Mouse (Mus musculus): ENCODE results near the gene Gm17018. TPM values are rescaled to one million over a fixed set of nuclear protein-coding genes. Genes with fewer than 3 reads are reported as not detected.
"Not testable (repeated sequence)": the region's sequence is repeated elsewhere in the genome, so short reads cannot be mapped to it uniquely, and the experiment has no call there.

Gm17018 gene
- polyA plus RNA-seq (2012; rRNA removed): 9.4 and 10.0 TPM in 2 replicates

- no peak for DNase-seq (ENCODE audit: low read depth)
Measured at GRCm38 (mm10) chr19:45560153-45560890, at the start of gene Gm17018, which contains the start of gene Poll. Gene Gm17018, plus strand, starts transcription at chr19:45560615. Gene Poll, minus strand, starts transcription at chr19:45560531.

DNA sequence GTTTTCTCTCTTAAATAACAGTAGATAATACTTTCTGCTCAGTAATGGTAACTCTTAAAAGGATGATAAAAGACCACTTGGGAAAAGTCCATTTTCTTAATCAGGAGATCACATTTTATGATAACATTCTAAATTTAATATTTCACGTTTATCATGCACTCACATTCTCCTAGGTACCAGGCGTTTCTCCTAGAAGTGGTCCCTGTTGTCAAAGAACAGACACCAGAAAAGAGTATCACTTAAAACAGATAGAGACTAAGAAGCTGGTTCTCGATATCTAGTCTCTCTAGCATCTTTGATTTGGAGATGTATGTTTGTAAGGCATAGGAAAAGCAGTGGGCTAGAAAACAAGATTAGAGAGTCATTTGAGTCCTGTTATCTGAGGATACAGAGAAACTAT is 49.7 kb upstream of the Gm17018 start:
- DNase-seq (ENCODE audit: low read depth): no peak

DNA sequence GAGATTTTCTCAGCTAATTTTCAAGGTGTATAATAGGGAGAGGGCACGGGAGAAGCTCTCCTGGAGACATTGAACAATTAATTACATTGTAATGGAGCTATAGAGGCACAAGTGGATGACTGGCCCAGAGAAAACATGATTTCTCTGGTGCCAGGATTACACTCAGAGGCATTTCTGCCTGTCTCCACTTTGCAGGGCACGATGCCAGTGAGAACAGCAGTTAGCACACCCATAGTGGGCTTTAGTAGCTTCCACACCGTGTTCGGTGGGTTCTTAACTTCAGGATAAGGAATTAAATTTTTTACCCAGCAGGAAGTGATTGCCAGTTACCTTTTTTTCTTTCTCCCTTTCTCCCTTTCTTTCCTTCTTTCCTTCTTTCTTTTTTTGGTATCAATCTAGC is 49.0 kb upstream of the Gm17018 start:
- no peak for DNase-seq (ENCODE audit: low read depth)

GRCm38 (mm10) chr19:45515341-45515740 is 45.1 kb upstream of the Gm17018 start:
- DNase-seq (ENCODE audit: low read depth): peak; percentile 70

DNA sequence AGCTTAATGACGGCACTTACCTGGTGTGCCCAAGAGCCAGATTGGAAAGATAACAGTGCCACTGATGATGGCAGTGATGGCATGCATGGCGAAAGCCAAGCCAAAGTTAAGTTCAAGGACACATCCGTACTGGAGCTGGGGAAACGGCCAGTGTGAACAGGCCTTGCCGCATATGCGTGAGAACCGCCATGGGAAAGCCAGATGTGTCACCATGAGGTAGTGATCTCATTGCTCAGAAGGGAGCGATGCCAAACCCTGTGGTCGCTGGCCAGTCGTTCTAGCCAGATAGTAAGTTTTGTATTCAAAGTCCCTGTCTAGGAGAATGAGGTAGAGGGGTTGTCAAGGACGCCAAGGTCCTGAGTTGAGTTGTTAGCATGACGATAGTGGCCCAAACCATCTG is 44.2 kb upstream of the Gm17018 start:
- no peak for DNase-seq (ENCODE audit: low read depth)

GRCm38 (mm10) chr19:45527382-45527781 is 33.0 kb upstream of the Gm17018 start:
- no peak for DNase-seq (ENCODE audit: low read depth)

DNA sequence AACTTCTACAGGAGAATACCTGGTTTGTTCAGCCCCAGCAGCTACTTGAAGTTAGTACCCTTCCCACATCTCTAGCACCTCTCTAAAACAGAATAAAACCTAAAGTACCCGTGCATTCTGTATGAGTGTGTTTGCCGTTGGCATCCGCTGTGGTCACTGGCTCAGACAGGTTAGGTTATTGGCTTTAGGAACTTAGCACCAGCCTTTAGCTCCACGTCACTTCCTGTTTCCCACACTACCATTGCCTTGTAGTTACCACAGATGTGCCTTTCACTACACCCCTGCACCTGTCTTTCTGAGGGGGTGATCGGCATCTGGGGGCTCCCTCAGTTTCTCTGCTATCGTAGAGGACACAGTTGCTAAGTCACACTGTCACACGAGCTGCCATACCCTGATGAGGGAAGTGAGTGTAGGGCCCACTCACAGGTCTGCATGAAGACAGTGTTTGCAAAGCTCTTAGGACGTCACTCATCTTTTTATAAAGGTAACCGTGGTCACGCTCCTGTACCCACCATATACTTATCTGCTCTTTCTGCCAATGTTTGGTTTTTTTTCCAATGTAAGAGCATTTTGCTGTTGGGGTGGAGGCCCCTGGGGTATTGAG is 32.4 kb upstream of the Gm17018 start:
- DNase-seq (ENCODE audit: low read depth): no peak

- no peak for DNase-seq (ENCODE audit: low read depth)
Measured at GRCm38 (mm10) chr19:45529294-45529693, 31.1 kb upstream of the Gm17018 start.

DNA sequence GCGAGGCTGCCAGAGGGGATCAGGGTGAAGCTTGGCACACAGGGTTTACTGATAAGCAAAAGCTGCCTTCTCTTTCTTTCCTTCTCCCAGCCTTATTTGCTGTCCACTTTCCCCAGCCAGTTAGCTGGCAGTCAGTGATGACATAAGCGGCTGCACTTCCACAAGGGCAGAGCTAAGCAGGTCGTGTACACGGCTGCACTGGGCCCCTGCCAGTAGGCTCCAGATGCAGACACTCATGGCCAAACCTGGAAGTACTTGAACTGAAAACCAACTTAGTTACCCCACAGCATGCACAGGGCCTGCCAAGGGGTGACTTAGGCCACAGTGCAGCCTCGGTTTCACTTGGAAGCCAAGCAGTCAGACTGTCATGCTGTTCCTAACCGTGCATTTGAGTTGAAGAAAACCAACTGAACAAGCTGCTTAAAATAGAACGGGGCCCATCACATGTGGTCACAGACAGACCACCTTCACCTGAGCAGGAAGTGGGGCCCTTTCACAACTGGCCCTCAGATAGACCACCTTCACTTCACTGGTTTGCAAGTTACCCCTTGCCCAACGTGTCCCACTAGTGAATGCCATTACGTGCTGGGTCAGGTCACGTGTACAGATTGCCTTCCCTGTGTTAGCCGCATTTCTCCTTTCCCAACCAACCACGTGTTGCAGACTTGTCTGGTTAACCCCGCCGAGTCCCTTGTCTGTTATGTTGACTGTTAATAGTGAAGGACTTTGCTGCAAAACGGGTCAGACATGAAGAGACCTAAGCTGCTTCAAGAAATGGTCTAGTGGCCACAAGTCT is 30.0 kb upstream of the Gm17018 start:
- no peak for DNase-seq (ENCODE audit: low read depth)

DNA sequence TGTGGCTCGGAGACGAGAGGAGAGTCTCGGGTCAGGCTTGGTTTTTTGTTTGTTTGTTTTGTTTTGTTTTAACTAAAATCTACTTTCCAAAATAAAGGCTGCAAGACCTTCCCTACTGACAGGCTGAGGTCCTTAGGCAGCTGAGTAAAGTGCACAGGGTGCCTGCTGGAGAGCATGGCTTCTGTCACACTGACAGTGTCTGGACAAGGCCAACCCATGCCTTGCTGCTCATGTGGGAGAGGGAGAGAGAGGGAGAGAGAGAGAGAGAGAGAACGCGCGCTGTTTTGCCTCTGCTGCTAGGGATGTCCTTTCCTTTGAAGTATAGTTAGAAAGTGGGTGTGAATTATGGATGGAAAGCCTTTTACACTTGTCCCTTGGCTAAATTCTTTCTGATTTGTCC is 28.9 kb upstream of the Gm17018 start:
- no peak for DNase-seq (ENCODE audit: low read depth)

GRCm38 (mm10) chr19:45533617-45534016 is 26.8 kb upstream of the Gm17018 start:
- no peak for DNase-seq (ENCODE audit: low read depth)

DNA sequence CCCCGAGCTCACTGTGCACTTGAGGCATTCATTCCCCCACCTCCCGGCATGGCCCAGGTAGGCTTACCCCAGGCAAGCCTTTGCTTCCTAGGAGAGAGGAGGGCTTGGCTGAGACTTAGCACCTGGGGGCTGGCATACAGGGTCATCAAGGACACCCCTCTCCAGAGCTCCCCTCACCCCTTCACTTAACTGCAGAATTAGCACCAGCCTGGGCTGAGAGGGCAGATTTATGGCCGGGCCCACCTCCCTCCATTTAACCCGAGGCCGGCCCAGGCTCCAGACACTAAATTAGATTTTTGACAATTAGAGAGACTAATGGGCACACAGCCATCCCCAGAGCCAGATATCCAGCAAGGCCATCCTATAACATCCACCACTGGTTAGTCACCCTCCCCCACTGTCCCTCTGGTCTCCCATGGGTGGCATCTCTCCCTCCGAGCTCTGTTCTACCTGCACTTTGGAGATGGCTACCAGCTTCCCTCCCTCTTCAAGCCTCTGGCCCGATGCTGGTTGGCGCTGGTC is 25.1 kb upstream of the Gm17018 start:
- no peak for DNase-seq (ENCODE audit: low read depth)

GRCm38 (mm10) chr19:45535929-45536328 is 24.5 kb upstream of the Gm17018 start:
- DNase-seq (ENCODE audit: low read depth): no peak

- DNase-seq (ENCODE audit: low read depth): no peak
Measured at GRCm38 (mm10) chr19:45537505-45537904, 22.9 kb upstream of the Gm17018 start.

DNA sequence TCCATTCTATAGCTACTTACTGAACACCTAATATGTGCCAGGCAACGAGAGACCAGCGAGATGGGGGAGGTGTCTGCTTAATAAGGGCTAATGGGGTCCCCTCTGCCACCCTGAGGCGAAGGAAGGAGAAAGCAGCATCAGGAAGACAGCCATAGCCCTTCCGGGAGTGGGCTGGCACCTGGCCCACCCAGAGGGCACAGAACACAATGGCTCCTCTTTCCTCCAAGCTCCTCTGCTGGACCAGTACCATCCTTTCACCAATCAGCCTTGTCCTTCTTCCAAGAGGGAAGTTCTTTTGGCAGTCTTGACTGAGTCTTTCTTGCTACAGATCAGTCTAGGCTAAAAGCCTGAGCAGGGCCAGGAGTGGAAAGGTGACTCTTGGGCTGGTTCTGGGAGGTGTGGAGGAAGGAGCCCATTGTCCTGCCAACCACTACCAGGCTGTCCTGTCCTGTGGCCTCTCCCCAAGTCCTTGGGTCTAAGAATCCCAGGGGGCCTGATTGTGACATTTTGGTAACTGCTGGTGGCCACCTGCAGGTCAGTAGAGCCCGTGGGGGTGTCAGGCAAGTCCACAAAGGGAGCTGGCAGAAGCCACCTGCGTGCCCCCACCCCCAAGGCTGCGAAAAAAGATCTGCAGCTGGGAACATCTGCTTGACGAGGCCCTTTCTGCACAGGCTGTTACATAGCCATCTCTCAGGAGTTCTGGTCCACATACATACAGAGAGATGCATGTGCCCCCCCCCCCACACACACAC is 19.6 kb upstream of the Gm17018 start:
- peak; percentile 16 for DNase-seq (ENCODE audit: low read depth)

- no peak for DNase-seq (ENCODE audit: low read depth)
Measured at GRCm38 (mm10) chr19:45541409-45542041, 18.9 kb upstream of the Gm17018 start.

DNA sequence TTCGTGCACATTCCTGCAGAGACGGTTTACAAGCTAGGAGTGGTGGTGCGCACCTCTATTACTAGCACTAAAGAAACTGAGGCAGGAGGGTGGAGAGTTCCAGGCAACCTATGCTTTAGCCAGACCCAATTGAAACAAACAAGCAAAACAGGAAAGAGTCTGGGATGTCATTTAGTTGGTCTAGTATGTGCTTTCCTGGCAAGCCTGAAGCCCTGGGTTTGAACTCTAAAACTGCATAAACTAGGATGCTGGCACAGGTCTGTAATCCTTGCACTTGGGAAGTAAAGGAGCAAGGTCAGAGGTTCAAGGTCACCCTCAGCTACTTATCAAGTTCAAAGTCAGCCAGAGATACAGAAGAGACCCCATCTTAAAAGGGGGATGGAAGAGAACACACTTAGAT is 18.4 kb upstream of the Gm17018 start:
- no peak for DNase-seq (ENCODE audit: low read depth)

- no peak for DNase-seq (ENCODE audit: low read depth)
Measured at GRCm38 (mm10) chr19:45544152-45544924, 16.1 kb upstream of the Gm17018 start.

DNA sequence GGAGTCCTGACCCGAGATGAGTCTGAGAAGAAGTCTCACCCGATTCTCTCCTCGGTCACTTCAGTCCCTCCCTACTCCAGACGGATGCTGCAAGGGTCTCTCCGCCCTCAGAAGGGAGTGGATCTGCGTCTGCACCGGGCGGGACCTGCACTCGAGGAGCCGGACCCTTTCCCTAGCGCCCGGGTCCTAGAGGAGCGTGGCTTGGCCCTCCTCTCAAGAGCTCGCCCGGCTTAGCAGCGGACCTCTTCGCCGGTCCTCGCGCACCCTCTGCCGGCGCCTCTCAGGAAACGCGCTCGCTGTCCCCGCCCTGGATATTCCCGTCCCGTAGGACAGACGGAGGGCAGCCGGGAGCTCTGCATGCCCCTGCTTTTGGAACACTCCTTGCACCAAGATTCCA is 15.5 kb upstream of the Gm17018 start:
- DNase-seq (ENCODE audit: low read depth): no peak

- not testable (repeated sequence) for DNase-seq (ENCODE audit: low read depth)
Measured at GRCm38 (mm10) chr19:45548196-45548595, 12.2 kb upstream of the Gm17018 start.

Measured in gonadal fat pad, adult 2 months (tissue).